Mouse (Mus musculus): ENCODE measurements around the gene Mcf2. TPM values are rescaled to one million over a fixed set of nuclear protein-coding genes. Genes with fewer than 3 reads are reported as not detected.

The Mcf2 gene
- total and polyA plus RNA-seq, 2 experiments from 2014 or later, result 3.5 to 3.9 TPM

DNA sequence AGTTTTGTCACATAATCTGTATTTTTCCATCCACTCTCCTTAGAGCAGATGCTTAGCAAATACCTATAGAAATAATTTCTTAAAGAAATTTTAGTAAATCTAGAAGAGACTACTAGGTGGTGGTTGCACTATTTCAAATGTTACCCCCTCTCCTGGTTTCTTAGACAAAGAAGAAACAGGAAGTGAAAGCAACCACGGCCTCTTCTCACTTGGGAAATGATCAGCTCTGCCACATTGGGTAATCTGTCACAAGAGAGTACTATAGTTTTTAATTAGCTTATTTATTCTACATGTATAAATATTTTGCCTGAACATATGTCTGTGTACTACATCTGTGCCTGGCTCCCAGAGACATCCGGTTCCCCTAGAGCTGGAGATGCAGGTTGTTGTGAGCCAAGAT, 157.3 kb downstream of the Mcf2 start:
- H3K4me3 ChIP-seq (ENCODE audit: low read depth, low read length), result no peak overlapping the region
- no peaks in the 10 kb centered on the region for H3K36me3 ChIP-seq (ENCODE audit: insufficient read depth, low read length)
- H3K27ac ChIP-seq (ENCODE audit: low read depth, low read length), result no peak overlapping the region
- H3K27me3 ChIP-seq (ENCODE audit: insufficient read depth, low read length), result no peaks in the 10 kb centered on the region
- no peaks in the 10 kb centered on the region for H3K4me1 ChIP-seq (ENCODE audit: insufficient read depth, low read length)
- no peak for DNase-seq (ENCODE audit: low spot score)
- no peak overlapping the region for H3K4me2 ChIP-seq (ENCODE audit: low read depth, low read length, poor library complexity, severe bottlenecking)
- 87% methylated on average over 2 of the region's 2 CpGs for WGBS
- H3K9me3 ChIP-seq (ENCODE audit: low read length), result no peaks in the 10 kb centered on the region
- no peak for TF ChIP-seq CTCF (IDR thresholded peaks at IDR 0.05)
- ATAC-seq (ENCODE audit: low FRiP score), result no peak
- H3K9ac ChIP-seq (replicated peaks; ENCODE audit: low read length, poor library complexity, severe bottlenecking), result no peak overlapping the region

GRCm38 (mm10) chrX:60021007-60021406, 157.9 kb downstream of the Mcf2 start:
- Histone ChIP-seq H3K9me3 (ENCODE audit: low read length) (no peaks in the 10 kb centered on the region), H3K27ac (ENCODE audit: low read depth, low read length) (no peak overlapping the region), H3K4me2 (ENCODE audit: low read depth, low read length, poor library complexity, severe bottlenecking) (no peak overlapping the region), H3K4me1 (ENCODE audit: insufficient read depth, low read length) (no peaks in the 10 kb centered on the region), H3K27me3 (ENCODE audit: insufficient read depth, low read length) (no peaks in the 10 kb centered on the region), H3K36me3 (ENCODE audit: insufficient read depth, low read length) (no peaks in the 10 kb centered on the region), H3K4me3 (ENCODE audit: low read depth, low read length) (no peak overlapping the region), H3K9ac (replicated peaks; ENCODE audit: low read length, poor library complexity, severe bottlenecking) (no peak overlapping the region)
- ATAC-seq (ENCODE audit: low FRiP score) (no peak), DNase-seq (ENCODE audit: low spot score) (no peak)
- no peak for TF ChIP-seq CTCF (IDR thresholded peaks at IDR 0.05)
- 85% methylated on average over 4 of the region's 4 CpGs for WGBS

DNA sequence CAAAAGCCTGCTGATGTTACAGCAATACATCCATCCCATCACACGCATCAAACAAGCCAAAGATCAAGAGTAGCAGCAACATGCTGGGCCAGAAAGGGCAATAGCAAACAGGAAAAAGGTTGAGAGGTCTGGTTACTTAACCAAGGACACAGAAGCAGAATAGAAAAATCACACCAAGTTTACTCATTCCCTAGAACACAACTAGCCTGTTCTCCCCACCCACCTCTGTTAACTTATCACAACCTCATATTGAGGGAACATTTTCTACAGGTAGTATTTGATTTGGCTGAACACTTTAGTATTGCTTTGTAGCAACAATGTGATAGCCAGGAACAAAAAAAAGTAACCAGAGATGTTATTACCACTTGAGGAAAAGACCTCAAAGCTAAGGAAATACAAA, 164.3 kb downstream of the Mcf2 start:
- TF ChIP-seq CTCF (IDR thresholded peaks at IDR 0.05), result no peak
- no peak overlapping the region for H3K27ac ChIP-seq (ENCODE audit: low read depth, low read length)
- H3K9me3 ChIP-seq (ENCODE audit: low read length), result no peaks in the 10 kb centered on the region
- no peak for DNase-seq (ENCODE audit: low spot score)
- no peaks in the 10 kb centered on the region for H3K36me3 ChIP-seq (ENCODE audit: insufficient read depth, low read length)
- H3K27me3 ChIP-seq (ENCODE audit: insufficient read depth, low read length), result no peaks in the 10 kb centered on the region
- no peak for ATAC-seq (ENCODE audit: low FRiP score)
- WGBS, result 88% methylated on average over 1 of the region's 1 CpGs
- H3K4me2 ChIP-seq (ENCODE audit: low read depth, low read length, poor library complexity, severe bottlenecking), result no peak overlapping the region
- H3K9ac ChIP-seq (replicated peaks; ENCODE audit: low read length, poor library complexity, severe bottlenecking), result no peak overlapping the region
- H3K4me1 ChIP-seq (ENCODE audit: insufficient read depth, low read length), result no peaks in the 10 kb centered on the region
- no peak overlapping the region for H3K4me3 ChIP-seq (ENCODE audit: low read depth, low read length)

GRCm38 (mm10) chrX:60013084-60013676, 165.7 kb downstream of the Mcf2 start:
- Histone ChIP-seq H3K27ac (ENCODE audit: low read depth, low read length) (no peak overlapping the region), H3K9ac (replicated peaks; ENCODE audit: low read length, poor library complexity, severe bottlenecking) (no peak overlapping the region), H3K27me3 (ENCODE audit: insufficient read depth, low read length) (no peaks in the 10 kb centered on the region), H3K9me3 (ENCODE audit: low read length) (no peaks in the 10 kb centered on the region), H3K4me2 (ENCODE audit: low read depth, low read length, poor library complexity, severe bottlenecking) (no peak overlapping the region), H3K4me1 (ENCODE audit: insufficient read depth, low read length) (no peaks in the 10 kb centered on the region), H3K36me3 (ENCODE audit: insufficient read depth, low read length) (no peaks in the 10 kb centered on the region), H3K4me3 (ENCODE audit: low read depth, low read length) (no peak overlapping the region)
- no peak for ATAC-seq (ENCODE audit: low FRiP score)
- peak; percentile 15 for DNase-seq (ENCODE audit: low spot score)
- TF ChIP-seq CTCF (IDR thresholded peaks at IDR 0.05), result peak; percentile 67

Other genes starting within 250 kb of the Mcf2 start
- gene F9, start 179.6 kb downstream of the Mcf2 start, total RNA-seq (2014; rRNA removed), result not detected in 2 replicates
- not detected in 2 replicates for gene F9, start 179.6 kb downstream of the Mcf2 start, polyA plus RNA-seq (2015; fragmentation: Nextera tagmentation; extraction: Ambion mirVana)